Mouse (Mus musculus): Measurements from ENCODE around the gene Med10. TPM values are rescaled to one million over a fixed set of nuclear protein-coding genes. Genes with fewer than 3 reads are reported as not detected.

The Med10 gene
- polyA plus RNA-seq, 1 experiment: 34.7 TPM

GRCm38 (mm10) chr13:69810936-69811680 is 8.9 kb downstream of the Med10 start:
- TF ChIP-seq CTCF (conservative IDR thresholded peaks at IDR 0.05; ENCODE audit: insufficient read depth, insufficient read length, low read depth, low read length): no peak
- no peak for TF ChIP-seq POLR2A (IDR thresholded peaks at IDR 0.05; ENCODE audit: low read depth, low read length)
- Histone ChIP-seq H3K4me1 (ENCODE audit: control insufficient read depth, insufficient read depth, low read length) (0 out of 2 replicates have a peak, but pooled peaks cover 6% of the 10 kb centered on the region), H3K27me3 (replicated peaks; ENCODE audit: control insufficient read depth, insufficient read depth, low read length) (no peaks in the 10 kb centered on the region), H3K4me3 (ENCODE audit: insufficient read depth, low read depth, low read length) (no peak overlapping the region), H3K36me3 (ENCODE audit: control insufficient read depth, insufficient read depth, low read length) (0 out of 2 replicates have a peak, but pooled peaks cover 2% of the 10 kb centered on the region), H3K27ac (ENCODE audit: insufficient read depth, low read depth, low read length) (no peak overlapping the region)
- 86% methylated on average over 14 of the region's 14 CpGs for WGBS
- DNase-seq: no peak

- no peak for TF ChIP-seq CTCF (conservative IDR thresholded peaks at IDR 0.05; ENCODE audit: insufficient read depth, insufficient read length, low read depth, low read length)
- TF ChIP-seq POLR2A (IDR thresholded peaks at IDR 0.05; ENCODE audit: low read depth, low read length): no peak
- H3K4me1 ChIP-seq (ENCODE audit: control insufficient read depth, insufficient read depth, low read length): 0 out of 2 replicates have a peak, but pooled peaks cover 6% of the 10 kb centered on the region
- H3K27ac ChIP-seq (ENCODE audit: insufficient read depth, low read depth, low read length): no peak overlapping the region
- 87% methylated on average over 5 of the region's 5 CpGs for WGBS
- H3K36me3 ChIP-seq (ENCODE audit: control insufficient read depth, insufficient read depth, low read length): 0 out of 2 replicates have a peak, but pooled peaks cover 2% of the 10 kb centered on the region
- no peak overlapping the region for H3K4me3 ChIP-seq (ENCODE audit: insufficient read depth, low read depth, low read length)
- DNase-seq: no peak
- no peaks in the 10 kb centered on the region for H3K27me3 ChIP-seq (replicated peaks; ENCODE audit: control insufficient read depth, insufficient read depth, low read length)
Observed at GRCm38 (mm10) chr13:69813870-69814269, 11.7 kb downstream of the Med10 start.

DNA sequence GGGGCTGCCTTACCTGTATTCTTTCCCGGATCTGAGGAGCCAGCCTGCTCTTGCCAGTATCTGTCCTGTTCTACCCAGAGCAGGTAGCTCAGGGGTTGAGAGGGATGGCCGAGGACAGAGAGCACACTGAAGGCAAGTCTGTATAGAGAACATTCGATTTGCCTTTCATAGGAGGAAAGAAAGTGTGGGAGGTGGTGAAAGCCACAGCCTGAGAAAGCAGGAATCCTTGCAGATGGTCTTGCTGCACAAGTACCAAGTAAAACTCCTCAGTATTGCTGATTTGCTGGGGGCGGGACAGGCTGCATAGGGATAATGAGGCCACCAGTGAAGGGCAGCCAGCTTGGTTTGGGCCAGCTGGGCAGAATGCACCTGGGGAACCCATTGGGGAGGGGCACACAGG is 16.1 kb downstream of the Med10 start:
- no peak for DNase-seq
- no peak for TF ChIP-seq POLR2A (IDR thresholded peaks at IDR 0.05; ENCODE audit: low read depth, low read length)
- no peak for TF ChIP-seq CTCF (conservative IDR thresholded peaks at IDR 0.05; ENCODE audit: insufficient read depth, insufficient read length, low read depth, low read length)
- WGBS: 92% methylated on average over 4 of the region's 4 CpGs
- H3K4me3 ChIP-seq (ENCODE audit: insufficient read depth, low read depth, low read length): no peak overlapping the region
- H3K27ac ChIP-seq (ENCODE audit: insufficient read depth, low read depth, low read length): no peak overlapping the region
- H3K27me3 ChIP-seq (replicated peaks; ENCODE audit: control insufficient read depth, insufficient read depth, low read length): no peaks in the 10 kb centered on the region
- H3K4me1 ChIP-seq (ENCODE audit: control insufficient read depth, insufficient read depth, low read length): no peaks in the 10 kb centered on the region
- H3K36me3 ChIP-seq (ENCODE audit: control insufficient read depth, insufficient read depth, low read length): 0 out of 2 replicates have a peak, but pooled peaks cover 2% of the 10 kb centered on the region

- Histone ChIP-seq H3K4me1 (ENCODE audit: control insufficient read depth, insufficient read depth, low read length) (no peaks in the 10 kb centered on the region), H3K27ac (ENCODE audit: insufficient read depth, low read depth, low read length) (no peak overlapping the region), H3K4me3 (ENCODE audit: insufficient read depth, low read depth, low read length) (no peak overlapping the region), H3K36me3 (ENCODE audit: control insufficient read depth, insufficient read depth, low read length) (no peaks in the 10 kb centered on the region), H3K27me3 (replicated peaks; ENCODE audit: control insufficient read depth, insufficient read depth, low read length) (no peaks in the 10 kb centered on the region)
- no peak for DNase-seq
- TF ChIP-seq CTCF (conservative IDR thresholded peaks at IDR 0.05; ENCODE audit: insufficient read depth, insufficient read length, low read depth, low read length) (no peak), POLR2A (IDR thresholded peaks at IDR 0.05; ENCODE audit: low read depth, low read length) (no peak)
- 58% methylated on average over 3 of the region's 3 CpGs for WGBS
Observed at GRCm38 (mm10) chr13:69821169-69821822, 19.1 kb downstream of the Med10 start.

- Histone ChIP-seq H3K4me1 (ENCODE audit: control insufficient read depth, insufficient read depth, low read length) (no peaks in the 10 kb centered on the region), H3K36me3 (ENCODE audit: control insufficient read depth, insufficient read depth, low read length) (no peaks in the 10 kb centered on the region), H3K4me3 (ENCODE audit: insufficient read depth, low read depth, low read length) (no peak overlapping the region), H3K27ac (ENCODE audit: insufficient read depth, low read depth, low read length) (no peak overlapping the region), H3K27me3 (replicated peaks; ENCODE audit: control insufficient read depth, insufficient read depth, low read length) (no peaks in the 10 kb centered on the region)
- 81% methylated on average over 19 of the region's 19 CpGs for WGBS
- DNase-seq: no peak
- TF ChIP-seq CTCF (conservative IDR thresholded peaks at IDR 0.05; ENCODE audit: insufficient read depth, insufficient read length, low read depth, low read length): no peak
- no peak for TF ChIP-seq POLR2A (IDR thresholded peaks at IDR 0.05; ENCODE audit: low read depth, low read length)
Observed at GRCm38 (mm10) chr13:69823920-69824637, 21.9 kb downstream of the Med10 start.

GRCm38 (mm10) chr13:69825396-69826095 is 23.4 kb downstream of the Med10 start:
- DNase-seq: no peak
- 39% methylated on average over 8 of the region's 8 CpGs for WGBS
- Histone ChIP-seq H3K4me3 (ENCODE audit: insufficient read depth, low read depth, low read length) (no peak overlapping the region), H3K4me1 (ENCODE audit: control insufficient read depth, insufficient read depth, low read length) (no peaks in the 10 kb centered on the region), H3K27ac (ENCODE audit: insufficient read depth, low read depth, low read length) (no peak overlapping the region), H3K27me3 (replicated peaks; ENCODE audit: control insufficient read depth, insufficient read depth, low read length) (no peaks in the 10 kb centered on the region), H3K36me3 (ENCODE audit: control insufficient read depth, insufficient read depth, low read length) (no peaks in the 10 kb centered on the region)
- TF ChIP-seq CTCF (conservative IDR thresholded peaks at IDR 0.05; ENCODE audit: insufficient read depth, insufficient read length, low read depth, low read length) (no peak), POLR2A (IDR thresholded peaks at IDR 0.05; ENCODE audit: low read depth, low read length) (no peak)
